13 mouse cellular contexts compared by ENCODE assay signal in the genomic region with DNA sequence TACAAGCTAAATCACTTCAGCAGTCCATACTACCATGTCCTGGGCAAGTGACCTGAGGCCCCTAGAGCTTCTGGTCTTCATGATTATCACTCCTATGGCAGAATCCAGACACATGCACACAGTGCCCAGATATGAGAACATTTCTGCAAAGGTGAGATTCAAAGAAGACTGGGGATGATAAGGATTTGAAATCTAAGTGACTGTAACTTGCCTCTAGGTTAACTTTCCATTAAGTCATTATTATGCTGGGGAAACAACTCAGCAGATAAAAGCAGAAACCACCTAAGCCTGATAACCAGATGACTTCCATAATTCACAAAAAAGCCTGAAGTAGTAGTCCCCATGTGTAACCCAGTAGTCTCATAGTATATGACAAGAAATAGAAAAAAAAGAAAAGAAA.
"Had no signal": no experiment of that assay in that cellular context is flagged by ENCODE, and none has a peak within 500 bp of the region (broad histone marks: within the 10 kb centered on the region; RNA-seq: fewer than 3 reads in every experiment).

No protein-coding gene starts in this region.

- H3K4me3 ChIP-seq: kidney, embryonic 15.5 days; left cerebral cortex, adult 2 months; limb, embryonic 15.5 days; megakaryocyte, embryonic 14.5 days; midbrain, embryonic 12.5 days had no signal

- H3K36me3 ChIP-seq: kidney, embryonic 15.5 days; limb, embryonic 15.5 days; midbrain, embryonic 12.5 days had no signal

- H3K27ac ChIP-seq: kidney, embryonic 15.5 days; left cerebral cortex, adult 2 months; limb, embryonic 15.5 days; midbrain, embryonic 12.5 days; stomach, postnatal 0 days had no signal

- DNase-seq: kidney, adult 2 months; kidney, postnatal 14 days; lung, embryonic 14.5 days; lung, postnatal 10 days; lung, postnatal 4 days; thymus, postnatal 14 days had no signal

- H3K4me2 ChIP-seq: kidney, embryonic 15.5 days; limb, embryonic 15.5 days; lung, embryonic 14.5 days; midbrain, embryonic 12.5 days had no signal

- ATAC-seq: intestine, embryonic 16.5 days had no signal

- H3K9me3 ChIP-seq: kidney, embryonic 15.5 days; limb, embryonic 15.5 days; megakaryocyte, embryonic 14.5 days; midbrain, embryonic 12.5 days had no signal

- H3K27me3 ChIP-seq: kidney, embryonic 15.5 days; limb, embryonic 15.5 days; megakaryocyte, embryonic 14.5 days; midbrain, embryonic 12.5 days had no signal

- H3K9ac ChIP-seq: kidney, embryonic 15.5 days; limb, embryonic 15.5 days; lung, embryonic 14.5 days; midbrain, embryonic 12.5 days had no signal
